Mouse (Mus musculus): ENCODE results near the gene Tcf20.

GRCm38 (mm10) chr15:82795936-82796440, 191.7 kb downstream of the Tcf20 start:
- TF ChIP-seq ZMIZ1 (IDR thresholded peaks at IDR 0.05; ENCODE audit: low read depth, low read length): no peak
- TF ChIP-seq MXI1 (IDR thresholded peaks at IDR 0.05; ENCODE audit: low read depth, low read length): no peak
- TF ChIP-seq CTCF (conservative IDR thresholded peaks at IDR 0.05 in 1 of 2, IDR thresholded peaks at IDR 0.05 in 1 of 2; ENCODE audit: low read depth in 2 of 2, low read length in 2 of 2): no peak
- TF ChIP-seq NRF1 (IDR thresholded peaks at IDR 0.05; ENCODE audit: low read depth, low read length): no peak
- no peak for TF ChIP-seq POLR2A (IDR thresholded peaks at IDR 0.05; ENCODE audit: low read depth, low read length)
- TF ChIP-seq JUN (IDR thresholded peaks at IDR 0.05; ENCODE audit: insufficient read depth, low read depth, low read length): no peak
- TF ChIP-seq CHD2 (IDR thresholded peaks at IDR 0.05; ENCODE audit: low read length): no peak
- TF ChIP-seq SIN3A (IDR thresholded peaks at IDR 0.05; ENCODE audit: low read length): no peak
- TF ChIP-seq MEF2A (IDR thresholded peaks at IDR 0.05; ENCODE audit: borderline replicate concordance, low read depth, low read length): no peak
- no peak for TF ChIP-seq TBP (conservative IDR thresholded peaks at IDR 0.05; ENCODE audit: low read depth, low read length)
- no peak for TF ChIP-seq EP300 (IDR thresholded peaks at IDR 0.05; ENCODE audit: low read length)
- TF ChIP-seq ZNF384 (IDR thresholded peaks at IDR 0.05; ENCODE audit: low read depth, low read length): no peak
- TF ChIP-seq ZC3H11A (IDR thresholded peaks at IDR 0.05; ENCODE audit: low read depth, low read length): no peak

Measured in CH12.LX (cell line).